Mouse (Mus musculus) neural tube, embryonic 12.5 days (tissue): ENCODE measurements around the gene Spint2. TPM values are rescaled to one million over a fixed set of nuclear protein-coding genes. Genes with fewer than 3 reads are reported as not detected.

Experiments
- ATAC-seq: fragments of 200-750 bp; cut with Nextera tagmentation; 2 replicates; pipeline ENCODE4 v1.8.0; 2017; ENCODE audit warnings: low read depth, mild to moderate bottlenecking, moderate TSS enrichment, moderate library complexity; ENCODE audit not compliant: low FRiP score
- H3K27ac ChIP-seq: fragments of 300-500 bp; sonication (generic); 2 replicates; pipeline ENCODE4 v1.5.1; 2016
- H3K27me3 ChIP-seq: fragments of 300-500 bp; sonication (generic); replicated peaks from 2 replicates; pipeline ENCODE4 v1.6.1; 2016; ENCODE audit warnings: mild to moderate bottlenecking
- H3K36me3 ChIP-seq: fragments of 300-500 bp; sonication (generic); 2 replicates; pipeline ENCODE4 v1.6.1; 2016; ENCODE audit warnings: mild to moderate bottlenecking
- H3K4me1 ChIP-seq: fragments of 300-500 bp; sonication (generic); 2 replicates; pipeline ENCODE4 v1.6.1; 2016
- H3K4me2 ChIP-seq: fragments of 300-500 bp; sonication (generic); replicated peaks from 2 replicates; pipeline ENCODE4 v1.6.1; 2016; ENCODE audit warnings: mild to moderate bottlenecking
- H3K4me3 ChIP-seq: fragments of 300-500 bp; sonication (generic); 2 replicates; pipeline ENCODE4 v1.5.1; 2016
- H3K9ac ChIP-seq: fragments of 300-500 bp; sonication (generic); 2 replicates; pipeline ENCODE4 v1.6.1; 2016; ENCODE audit warnings: mild to moderate bottlenecking
- H3K9me3 ChIP-seq: fragments of 300-500 bp; sonication (generic); 2 replicates; pipeline ENCODE4 v1.6.1; 2016; ENCODE audit warnings: mild to moderate bottlenecking
- WGBS: fragments of 180-500 bp; shearing (Covaris S2); methylation state at CpG from one replicate; pipeline ENCODE4 v1.1.7; 2016; 5-methylcytosine and 5-hydroxymethylcytosine counted together
- polyA plus RNA-seq: library from polyadenylated mRNA; unstranded; fragments of >200 nt; fragmentation: Nextera tagmentation; extraction: Ambion mirVana; gene quantifications from 2 replicates; pipeline ENCODE4 v1.2.1, GENCODE M21; 2016

Spint2 gene
- polyA plus RNA-seq, result 23.5 and 23.9 TPM in 2 replicates

DNA sequence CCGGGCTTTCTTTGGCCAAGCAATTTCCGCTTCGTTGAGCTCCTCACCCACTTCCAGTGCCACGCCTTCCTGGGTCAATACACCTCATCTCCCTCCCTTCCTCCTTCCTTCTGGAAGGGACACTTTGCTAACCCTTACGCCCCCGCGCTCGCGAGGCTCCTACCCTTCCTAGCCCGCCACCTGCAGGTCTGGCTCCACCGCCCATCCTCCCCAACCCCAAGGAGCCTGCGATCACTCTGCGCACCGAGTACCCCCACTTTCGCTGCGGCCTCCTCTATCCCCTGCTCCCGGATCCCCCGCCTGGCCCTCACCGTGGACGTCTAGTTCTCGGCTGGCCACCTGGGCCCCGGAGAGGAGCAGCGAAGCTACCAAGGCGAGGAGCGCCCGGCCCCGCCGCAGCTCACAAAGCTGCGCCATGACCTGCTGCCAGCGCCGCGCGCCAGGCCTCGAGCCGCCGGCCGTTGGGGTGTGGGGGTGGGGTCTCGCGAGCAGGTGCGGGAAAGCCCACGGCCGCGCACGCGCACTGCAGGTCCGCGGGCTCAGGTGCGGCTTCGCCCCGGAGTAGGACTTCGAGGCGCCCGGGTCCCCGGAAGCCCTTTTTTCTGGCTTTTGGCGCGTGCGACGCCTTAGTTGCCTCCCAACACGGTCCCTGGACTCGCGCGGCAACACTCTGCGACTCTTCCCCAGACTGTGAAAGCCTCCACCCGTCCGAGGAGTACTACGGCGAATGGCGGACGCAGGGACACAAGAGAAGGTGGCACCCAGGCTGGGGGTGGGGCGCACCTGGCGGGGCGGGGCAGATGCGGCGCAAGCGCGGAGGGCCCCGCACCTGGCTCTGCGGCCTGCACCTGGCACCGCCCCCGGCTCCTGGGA lies at the start of gene Spint2:
Gene Spint2, minus strand, starts transcription at position 712 of the 873 bp plus-strand sequence.
- no peak within 1 kb of the TSS for H3K27ac ChIP-seq

DNA sequence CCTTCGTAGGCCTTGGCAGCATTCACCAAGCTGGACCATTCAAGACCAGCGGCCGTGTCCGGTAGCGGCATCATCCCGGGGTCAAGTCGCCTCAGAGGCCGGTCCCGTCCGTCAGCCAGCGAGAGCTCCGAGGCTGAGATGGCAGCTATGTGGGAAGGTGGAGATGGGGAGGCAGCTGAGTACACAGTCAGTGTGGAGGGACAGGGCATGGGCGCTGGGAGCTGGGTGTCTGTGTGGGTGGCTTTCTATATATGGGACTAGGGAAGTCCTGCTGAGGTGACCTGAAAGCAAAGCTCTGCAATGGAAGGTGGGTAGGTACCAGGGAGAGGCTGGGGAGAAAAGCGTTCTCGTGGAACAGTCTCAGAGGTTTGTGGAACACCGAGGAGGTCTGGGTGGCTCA lies 47.3 kb upstream of the Spint2 start:
- Histone ChIP-seq H3K9me3 (no peaks in the 10 kb centered on the region), H3K9ac (no peak overlapping the region), H3K4me3 (no peak overlapping the region), H3K4me2 (no peak overlapping the region), H3K27me3 (no peaks in the 10 kb centered on the region), H3K4me1 (no peaks in the 10 kb centered on the region), H3K27ac (no peak overlapping the region), H3K36me3 (peaks cover 53% of the 10 kb centered on the region)
- ATAC-seq, result no peak
- WGBS, result 92% methylated on average over 16 of the region's 16 CpGs

More for the DNA sequence above, at the start of gene Spint2:
- no peaks in the 10 kb centered on the region for H3K9me3 ChIP-seq
- peak; percentile 56 for ATAC-seq
- peak within 1 kb of the TSS; percentile 97 for H3K4me2 ChIP-seq
- peaks cover 37% of the 10 kb centered on the region for H3K27me3 ChIP-seq
- peaks cover 15% of the 10 kb centered on the region for H3K4me1 ChIP-seq
- H3K9ac ChIP-seq, result peak within 1 kb of the TSS; percentile 55
- WGBS, result under 1% methylated on average over 80 of the region's 80 CpGs
- peak within 1 kb of the TSS; percentile 50 for H3K4me3 ChIP-seq
- H3K36me3 ChIP-seq, result no peaks in the 10 kb centered on the region

DNA sequence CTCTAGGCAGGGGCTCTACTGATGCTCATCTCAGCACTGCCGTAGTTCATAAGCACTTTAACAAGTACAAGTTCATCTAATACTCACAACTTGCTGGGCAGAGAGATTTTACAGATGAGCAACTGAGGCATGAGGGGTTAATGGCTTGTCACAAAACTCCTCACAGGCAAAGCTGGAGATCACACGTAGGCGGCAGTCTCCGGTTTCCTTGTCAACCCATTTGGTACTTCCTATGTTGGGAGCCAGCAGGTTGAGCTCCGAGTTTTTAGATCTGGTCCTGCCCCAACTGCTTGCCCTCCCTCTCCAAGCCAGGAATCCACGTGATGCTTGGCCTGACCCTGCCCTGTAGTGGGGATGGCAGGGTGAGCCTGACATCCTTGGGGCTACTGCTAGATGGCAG lies 45.4 kb upstream of the Spint2 start:
- H3K36me3 ChIP-seq, result peaks cover 51% of the 10 kb centered on the region
- WGBS, result 85% methylated on average over 6 of the region's 6 CpGs
- no peak for ATAC-seq
- H3K27me3 ChIP-seq, result no peaks in the 10 kb centered on the region
- H3K4me3 ChIP-seq, result no peak overlapping the region
- no peak overlapping the region for H3K4me2 ChIP-seq
- H3K4me1 ChIP-seq, result no peaks in the 10 kb centered on the region
- H3K9me3 ChIP-seq, result no peaks in the 10 kb centered on the region
- H3K27ac ChIP-seq, result no peak overlapping the region
- H3K9ac ChIP-seq, result no peak overlapping the region

DNA sequence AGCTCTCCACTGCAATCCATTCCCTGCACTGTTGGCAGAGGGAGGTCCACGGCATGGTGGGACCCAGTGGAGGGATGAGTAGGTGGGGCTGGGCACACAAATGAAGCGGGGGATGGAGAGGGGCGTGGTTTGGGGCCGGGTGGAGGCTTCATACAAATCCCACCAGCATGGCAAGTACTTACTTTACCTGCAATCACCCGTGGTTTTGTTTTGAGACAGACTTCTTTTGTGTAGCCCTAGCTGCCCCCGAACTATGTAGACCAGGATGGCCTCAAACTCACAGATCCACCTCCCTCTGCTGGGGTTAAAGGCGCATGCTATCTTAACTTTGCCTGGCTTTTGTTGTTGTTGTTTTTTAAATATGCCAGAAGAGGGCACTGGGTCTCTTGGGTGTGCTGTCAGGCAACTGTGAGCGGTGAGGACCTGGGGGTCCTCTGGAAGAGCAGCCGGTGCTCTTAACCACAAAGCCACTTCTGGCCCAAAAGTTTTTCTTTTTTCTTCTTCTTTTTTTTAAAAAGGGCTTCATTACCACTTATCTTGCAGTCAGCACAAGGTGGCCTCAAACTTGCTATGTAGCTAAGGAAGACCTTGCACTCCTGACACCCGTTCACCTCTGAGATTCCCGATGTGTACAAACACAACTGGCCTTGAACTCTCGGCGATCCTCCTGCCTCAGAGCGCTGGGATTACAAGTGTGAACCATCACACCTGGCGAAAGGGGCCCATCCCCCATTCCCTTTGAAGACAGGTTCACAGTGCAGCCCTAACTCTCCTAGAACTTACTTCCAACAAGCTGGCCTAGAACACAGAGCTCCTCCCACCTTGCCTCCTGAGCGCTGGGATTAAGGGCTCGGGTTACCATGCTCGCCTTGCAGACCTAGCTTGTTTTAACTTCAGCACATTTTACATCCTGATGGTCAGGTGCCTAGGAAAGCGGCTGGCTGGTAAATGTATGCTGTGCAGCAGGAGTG lies 37.9 kb upstream of the Spint2 start:
- H3K27ac ChIP-seq, result 0 out of 2 replicates have a peak overlapping the region, but pooled peaks have one; percentile 54
- H3K9ac ChIP-seq, result no peak overlapping the region
- peak overlapping the region; percentile 2; the same call in 1 of the 2 replicates for H3K4me3 ChIP-seq
- no peaks in the 10 kb centered on the region for H3K27me3 ChIP-seq
- H3K36me3 ChIP-seq, result peaks cover 21% of the 10 kb centered on the region
- ATAC-seq, result no peak
- WGBS, result 14% methylated on average over 19 of the region's 19 CpGs
- peak overlapping the region; percentile 55 for H3K4me2 ChIP-seq
- H3K9me3 ChIP-seq, result no peaks in the 10 kb centered on the region
- peaks cover 63% of the 10 kb centered on the region for H3K4me1 ChIP-seq

DNA sequence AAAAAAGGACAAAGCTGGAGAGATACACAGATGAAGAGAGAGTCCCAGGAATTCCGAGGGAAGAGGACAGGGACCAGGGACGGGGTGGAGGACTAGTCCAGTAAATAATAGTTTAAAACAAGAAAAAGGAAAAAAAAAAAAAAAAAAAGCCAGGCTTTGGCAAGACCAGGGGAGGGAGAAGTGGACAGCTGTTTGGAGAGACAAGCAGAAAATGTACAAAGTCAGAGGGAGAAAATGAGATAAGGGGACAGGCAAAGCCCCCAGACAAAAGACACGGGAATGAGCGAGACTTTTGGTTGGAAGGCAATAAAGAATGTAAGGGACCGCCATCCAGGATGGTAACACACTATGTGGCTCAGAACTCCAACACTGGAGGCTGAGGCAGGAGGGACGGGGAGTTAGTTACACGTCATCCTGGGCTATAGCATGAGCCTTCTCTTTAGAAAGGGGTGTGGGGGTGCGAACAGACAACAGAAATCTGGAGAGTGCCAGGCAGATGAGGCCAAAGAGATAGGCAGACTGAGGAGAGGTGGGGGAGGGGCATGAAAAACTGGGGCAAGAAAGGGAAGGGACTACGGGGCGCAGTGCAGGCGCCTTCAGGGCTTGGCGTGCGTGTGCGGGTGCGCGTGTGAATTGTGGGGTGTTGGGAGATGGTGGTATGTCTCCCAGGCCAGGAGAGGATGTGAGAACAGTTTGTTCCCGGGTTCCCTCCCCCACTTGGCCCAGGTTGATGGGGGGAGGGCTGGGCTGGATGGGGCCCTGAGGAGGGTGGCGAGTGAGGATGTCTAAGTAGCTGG lies 36.6 kb upstream of the Spint2 start:
- Histone ChIP-seq H3K9ac (0 out of 2 replicates have a peak overlapping the region, but pooled peaks have one; percentile 36), H3K27me3 (no peaks in the 10 kb centered on the region), H3K36me3 (peaks cover 22% of the 10 kb centered on the region), H3K4me1 (peaks cover 76% of the 10 kb centered on the region), H3K4me3 (peak overlapping the region; percentile 2; the same call in 1 of the 2 replicates), H3K4me2 (peak overlapping the region; percentile 55), H3K9me3 (no peaks in the 10 kb centered on the region), H3K27ac (peak overlapping the region; percentile 89)
- 1% methylated on average over 18 of the region's 18 CpGs for WGBS
- ATAC-seq, result peak; percentile 6; the same call in 1 of the 2 replicates

DNA sequence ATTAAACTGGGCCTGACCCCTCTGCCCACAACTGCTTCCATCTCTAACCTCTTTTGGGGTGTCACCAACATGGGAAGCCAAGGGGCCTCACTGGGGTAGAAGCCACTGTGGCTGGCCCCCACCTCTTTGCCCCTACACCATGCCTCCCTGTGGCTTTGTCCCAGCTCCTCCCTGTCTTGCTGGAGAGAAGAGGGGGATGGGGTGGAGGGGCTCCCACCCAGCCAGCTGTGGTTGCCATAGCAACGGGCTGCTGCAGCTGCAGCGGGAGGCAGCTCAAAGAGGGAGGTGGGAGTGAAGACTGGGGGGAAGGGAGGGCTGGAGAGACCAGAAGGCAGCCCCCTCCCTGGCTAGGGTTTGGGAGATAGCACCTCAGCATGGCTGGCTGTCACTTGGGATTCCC lies 35.8 kb upstream of the Spint2 start:
- Histone ChIP-seq H3K27me3 (no peaks in the 10 kb centered on the region), H3K36me3 (peaks cover 25% of the 10 kb centered on the region), H3K27ac (peak overlapping the region; percentile 89), H3K4me3 (no peak overlapping the region), H3K4me2 (peak overlapping the region; percentile 55), H3K4me1 (peaks cover 82% of the 10 kb centered on the region), H3K9ac (peak overlapping the region; percentile 36; the same call in 1 of the 2 replicates), H3K9me3 (no peaks in the 10 kb centered on the region)
- 0% methylated on average over 2 of the region's 2 CpGs for WGBS
- peak; percentile 65 for ATAC-seq

DNA sequence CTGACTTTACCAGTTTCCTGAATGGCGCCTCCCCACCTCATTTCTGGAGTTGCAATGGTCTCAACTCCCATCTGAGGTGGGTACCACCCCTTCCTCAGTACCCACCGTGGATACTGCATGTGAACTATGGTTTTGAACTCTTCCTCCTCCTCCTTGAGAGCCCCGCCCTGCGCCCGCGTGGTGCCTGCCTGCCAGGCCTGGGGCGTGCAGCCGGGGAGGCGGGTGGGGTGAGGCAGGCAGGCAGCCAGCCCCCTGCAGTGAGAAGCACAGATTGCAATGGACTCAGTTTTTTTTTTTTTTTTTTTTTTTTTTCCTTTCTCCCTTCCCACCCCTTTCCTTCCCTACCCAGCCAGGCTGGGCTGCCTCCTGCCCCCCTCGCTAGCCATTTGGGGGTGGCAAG lies 35.3 kb upstream of the Spint2 start:
- Histone ChIP-seq H3K9ac (no peak overlapping the region), H3K4me1 (peaks cover 86% of the 10 kb centered on the region), H3K36me3 (peaks cover 28% of the 10 kb centered on the region), H3K9me3 (no peaks in the 10 kb centered on the region), H3K27me3 (no peaks in the 10 kb centered on the region), H3K4me2 (peak overlapping the region; percentile 55), H3K27ac (peak overlapping the region; percentile 89), H3K4me3 (no peak overlapping the region)
- 2% methylated on average over 10 of the region's 10 CpGs for WGBS
- peak; percentile 49 for ATAC-seq

DNA sequence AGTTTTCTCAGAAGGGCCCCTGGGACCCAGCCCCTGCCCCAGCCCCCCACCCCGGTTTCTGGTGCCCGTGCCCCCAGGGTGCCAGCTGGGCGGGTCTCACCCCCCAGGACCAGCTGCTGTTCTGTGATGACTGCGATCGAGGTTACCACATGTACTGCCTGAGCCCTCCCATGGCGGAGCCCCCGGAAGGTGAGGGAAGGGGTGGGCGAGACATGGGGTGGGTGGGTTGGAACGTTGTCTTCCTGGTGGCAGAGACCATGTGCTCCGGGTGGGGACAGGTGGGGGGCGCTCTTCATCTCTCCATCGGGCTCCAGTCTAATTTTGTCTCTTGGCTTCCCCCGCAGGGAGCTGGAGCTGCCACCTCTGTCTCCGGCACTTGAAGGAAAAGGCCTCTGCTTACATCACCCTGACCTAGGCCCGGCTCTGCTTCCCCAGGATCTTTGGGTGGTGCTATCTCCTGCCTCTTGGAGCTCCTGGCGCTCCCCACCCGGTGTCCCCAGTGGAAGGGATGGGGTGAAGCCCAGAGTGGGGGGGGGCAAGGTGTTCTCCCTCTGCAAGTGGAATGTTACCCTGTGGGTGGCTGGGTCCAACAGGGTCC lies 34.5 kb upstream of the Spint2 start:
- peaks cover 36% of the 10 kb centered on the region for H3K36me3 ChIP-seq
- ATAC-seq, result no peak
- 0 out of 2 replicates have a peak overlapping the region, but pooled peaks have one; percentile 6 for H3K4me2 ChIP-seq
- H3K9me3 ChIP-seq, result no peaks in the 10 kb centered on the region
- 0 out of 2 replicates have a peak overlapping the region, but pooled peaks have one; percentile 1 for H3K9ac ChIP-seq
- H3K4me3 ChIP-seq, result no peak overlapping the region
- no peaks in the 10 kb centered on the region for H3K27me3 ChIP-seq
- 62% methylated on average over 17 of the region's 17 CpGs for WGBS
- peak overlapping the region; percentile 89; the same call in 1 of the 2 replicates for H3K27ac ChIP-seq
- peaks cover 85% of the 10 kb centered on the region for H3K4me1 ChIP-seq

DNA sequence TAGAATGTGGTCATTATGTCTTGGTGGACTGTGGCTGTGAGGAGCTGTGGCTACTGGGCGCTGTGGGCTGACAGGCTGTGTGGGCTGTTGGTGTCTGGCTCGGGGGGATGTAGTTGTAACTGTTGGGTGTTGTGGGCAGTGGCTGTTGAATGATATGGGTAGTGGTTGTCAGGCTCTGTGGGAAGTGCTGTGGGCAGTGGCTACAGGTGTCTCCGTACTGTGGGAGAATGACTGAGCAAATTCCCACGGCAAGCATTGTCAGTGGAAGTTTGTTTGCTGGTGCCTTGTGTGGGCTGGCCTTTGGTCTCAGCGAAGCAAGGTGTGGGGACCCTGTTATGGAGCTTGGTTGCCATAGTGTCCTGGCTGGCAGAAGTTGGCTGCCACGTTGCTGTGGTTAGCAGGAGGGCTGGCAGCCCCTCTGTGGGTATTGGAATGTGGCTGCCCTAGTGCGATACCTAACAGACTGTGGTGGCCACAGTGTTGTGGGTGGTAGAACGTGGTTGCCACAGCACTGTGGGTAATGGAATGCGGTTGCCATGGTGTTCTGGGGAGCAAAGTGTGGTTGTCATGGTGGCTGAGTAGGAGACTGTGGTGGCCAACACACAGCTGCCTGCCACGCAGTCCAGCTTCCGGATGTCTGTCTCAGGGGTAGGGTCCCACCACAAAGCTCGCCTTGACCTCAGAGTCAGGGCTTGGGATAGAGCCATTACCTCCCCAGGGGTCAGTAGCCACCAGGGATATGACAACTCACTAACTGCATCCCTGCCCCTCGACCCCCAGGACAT lies 33.3 kb upstream of the Spint2 start:
- no peaks in the 10 kb centered on the region for H3K27me3 ChIP-seq

DNA sequence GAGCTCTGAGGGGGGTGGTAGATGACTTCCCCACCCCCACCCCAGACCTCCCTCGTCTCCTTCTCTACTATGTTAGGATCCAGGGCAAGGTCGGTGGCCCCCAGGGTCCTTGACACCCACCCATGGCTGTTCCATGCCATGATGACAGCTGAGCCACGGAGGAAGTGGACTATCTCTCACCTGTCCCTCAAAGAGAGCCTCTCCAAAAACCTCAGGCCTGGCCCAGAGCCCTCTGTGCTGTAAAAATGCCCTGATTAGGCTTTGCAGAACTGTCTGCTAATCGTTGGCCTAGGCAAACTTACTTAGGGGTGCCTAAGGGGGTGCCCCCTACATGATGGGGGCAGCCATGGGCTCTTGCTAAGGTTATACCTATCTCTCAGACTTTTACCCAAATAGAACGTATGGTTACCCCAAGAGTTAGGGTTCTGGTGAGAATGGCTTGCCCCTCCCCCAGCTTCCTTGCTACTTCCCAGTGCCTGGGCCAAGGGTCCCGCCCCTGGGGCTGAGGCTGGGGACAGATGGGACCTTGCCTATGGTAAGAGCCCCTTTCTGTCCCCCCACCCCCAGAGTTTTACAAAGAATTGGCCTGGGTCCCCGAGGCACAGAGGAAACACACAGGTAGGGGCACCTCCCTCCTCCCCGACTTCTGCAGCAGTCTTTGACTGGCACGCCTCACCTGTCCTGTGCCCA lies 32.0 kb upstream of the Spint2 start:
- no peak for ATAC-seq
- Histone ChIP-seq H3K27me3 (peaks cover 8% of the 10 kb centered on the region), H3K9ac (no peak overlapping the region), H3K27ac (no peak overlapping the region), H3K36me3 (peaks cover 42% of the 10 kb centered on the region), H3K4me2 (peak overlapping the region; percentile 32), H3K9me3 (no peaks in the 10 kb centered on the region), H3K4me3 (no peak overlapping the region), H3K4me1 (peaks cover 77% of the 10 kb centered on the region)
- 43% methylated on average over 9 of the region's 9 CpGs for WGBS

More for the DNA sequence above, 33.3 kb upstream of the Spint2 start:
- no peak overlapping the region for H3K27ac ChIP-seq
- peaks cover 42% of the 10 kb centered on the region for H3K36me3 ChIP-seq
- no peak overlapping the region for H3K4me3 ChIP-seq
- H3K9me3 ChIP-seq, result no peaks in the 10 kb centered on the region
- H3K9ac ChIP-seq, result no peak overlapping the region
- H3K4me1 ChIP-seq, result peaks cover 81% of the 10 kb centered on the region
- 54% methylated on average over 13 of the region's 13 CpGs for WGBS
- 0 out of 2 replicates have a peak, but pooled peaks have one; percentile 5 for ATAC-seq
- peak overlapping the region; percentile 32 for H3K4me2 ChIP-seq
